Mouse (Mus musculus): ENCODE measurements around the gene Nusap1.
"Not testable (repeated sequence)": the region's sequence is repeated elsewhere in the genome, so short reads cannot be mapped to it uniquely, and the experiment has no call there.

Nusap1 gene

DNA sequence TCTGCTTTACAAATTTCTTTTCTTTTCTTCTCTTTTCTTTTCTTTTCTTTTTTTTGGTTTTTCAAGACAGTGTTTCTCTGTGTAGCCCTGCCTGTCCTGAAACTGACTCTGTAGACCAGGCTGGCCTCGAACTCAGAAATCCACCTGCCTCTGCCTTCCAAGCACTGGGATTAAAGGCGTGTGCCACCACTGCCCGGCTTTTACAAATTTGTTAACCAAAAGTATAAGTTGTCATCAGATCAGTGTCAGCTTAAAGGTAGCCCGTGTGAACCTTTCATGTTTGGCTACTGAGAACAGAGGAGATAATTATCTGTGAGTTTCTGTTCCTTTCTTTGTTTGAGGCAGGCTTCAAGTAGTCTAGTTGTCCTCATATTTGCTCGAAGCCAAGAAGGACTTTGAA is 26.2 kb downstream of the Nusap1 start:
- in situ Hi-C loops (cut with MboI, MseI) = no loop called here

DNA sequence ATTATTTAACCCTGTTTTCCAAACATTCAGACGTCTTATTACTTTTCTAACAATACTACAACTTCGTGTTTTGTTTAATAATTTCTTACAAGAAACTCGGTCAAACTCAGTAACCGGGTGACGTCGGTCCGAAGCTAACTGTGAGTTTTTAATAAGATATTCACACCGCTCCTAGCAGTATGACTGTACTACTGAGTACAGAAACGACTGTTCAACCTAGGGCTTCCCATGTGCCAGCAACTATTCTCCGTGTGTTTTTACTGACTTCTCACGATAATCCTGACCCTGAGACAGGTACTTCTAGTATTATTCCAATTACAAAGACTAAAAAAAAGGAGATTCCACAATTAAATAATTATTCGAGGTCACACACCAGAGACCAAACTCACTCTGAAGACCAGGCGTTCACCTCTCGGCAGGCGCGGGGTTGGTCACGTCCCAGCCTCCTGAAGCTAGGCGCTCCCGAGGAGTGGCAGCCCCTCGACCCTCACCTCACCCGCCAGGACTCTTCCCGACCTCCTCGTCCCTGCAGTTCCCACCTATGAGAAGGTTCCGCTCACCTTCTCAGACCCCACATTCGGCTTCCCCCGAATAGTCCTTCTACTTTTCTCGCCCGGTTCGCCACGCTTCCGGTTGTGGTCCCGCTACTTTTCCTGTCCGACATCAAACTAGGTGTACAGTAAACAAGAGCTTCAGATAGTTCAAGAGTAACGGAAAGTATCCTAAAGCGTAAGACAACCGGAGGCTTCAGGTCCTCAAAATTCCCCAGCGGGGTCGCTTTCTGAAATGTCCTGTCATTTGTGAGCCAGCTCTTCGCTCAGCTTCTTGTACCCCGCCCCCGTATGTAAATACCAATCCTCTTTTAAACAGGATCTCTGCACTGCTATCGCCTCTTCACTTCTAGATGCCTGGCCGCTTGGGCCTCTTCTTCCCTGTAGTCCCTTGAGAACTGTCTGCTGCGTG is 44.4 kb downstream of the Nusap1 start, which contains the start of gene Ndufaf1:
Gene Ndufaf1 (minus strand): TSS at position 608 of the 963 bp plus-strand sequence.
- in situ Hi-C loops (cut with MboI, MseI) = no loop called here

DNA sequence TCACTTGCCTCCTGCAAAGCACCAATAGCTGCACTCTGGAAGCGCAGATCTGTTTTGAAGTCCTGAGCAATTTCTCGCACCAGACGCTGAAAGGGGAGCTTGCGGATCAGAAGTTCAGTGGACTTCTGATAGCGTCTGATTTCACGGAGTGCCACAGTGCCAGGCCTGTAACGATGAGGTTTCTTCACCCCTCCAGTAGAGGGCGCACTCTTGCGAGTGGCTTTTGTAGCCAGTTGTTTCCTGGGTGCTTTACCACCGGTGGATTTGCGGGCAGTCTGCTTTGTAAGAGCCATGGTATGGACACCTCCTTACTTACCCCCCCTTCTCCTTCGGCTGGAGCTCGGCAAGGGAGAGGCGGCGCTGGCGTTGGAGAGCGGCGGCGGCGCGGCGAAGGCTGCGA is 47.6 kb downstream of the Nusap1 start:
- in situ Hi-C loops (cut with MboI, MseI) = not testable (repeated sequence)

GRCm38 (mm10) chr2:119669010-119669409 is 50.9 kb downstream of the Nusap1 start:
- in situ Hi-C loops (cut with MboI, MseI) = no loop called here

GRCm38 (mm10) chr2:119674525-119675214 is 56.6 kb downstream of the Nusap1 start, which contains the start of gene Rtf1:
TSS of gene Rtf1 (plus strand) at chr2:119675068.
- in situ Hi-C loops (cut with MboI, MseI) = loop anchor here (5.0 kb wide), 1 partner anchor 108 kb away; no protein-coding TSS in a partner anchor

DNA sequence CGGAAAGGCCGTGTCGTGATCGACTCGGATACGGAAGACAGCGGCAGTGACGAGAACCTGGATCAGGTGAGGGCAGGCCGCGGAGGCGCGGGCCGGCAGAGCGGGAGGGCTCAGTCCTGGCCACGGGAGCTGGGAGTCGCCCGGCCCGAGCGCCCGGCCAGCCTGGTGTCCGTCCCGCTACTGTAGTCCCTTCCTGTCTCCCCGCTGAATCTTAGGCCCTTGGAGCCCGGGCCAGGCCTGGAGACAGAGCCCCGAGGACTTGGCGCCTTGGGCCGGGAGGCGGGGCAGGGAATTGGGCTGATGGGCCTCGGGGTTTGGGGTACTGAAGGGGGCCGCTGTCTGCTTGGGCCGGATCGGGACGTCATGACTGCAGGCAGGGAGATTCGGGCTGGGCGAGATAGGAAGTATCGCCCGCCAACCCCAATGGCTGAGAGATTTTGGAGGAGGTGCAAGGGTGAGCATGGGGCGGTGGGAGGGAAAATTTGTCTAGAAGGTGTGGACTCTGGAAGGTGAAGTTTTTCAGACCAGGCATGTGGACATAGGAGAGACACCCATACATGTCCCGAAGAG is 57.2 kb downstream of the Nusap1 start:
- in situ Hi-C loops (cut with MboI, MseI) = loop anchor here (5.0 kb wide), 1 partner anchor 107 kb away; no protein-coding TSS in a partner anchor

GRCm38 (mm10) chr2:119675831-119676230 is 57.7 kb downstream of the Nusap1 start:
- in situ Hi-C loops (cut with MboI, MseI) = loop anchor here (5.0 kb wide), 1 partner anchor 106 kb away; no protein-coding TSS in a partner anchor

- in situ Hi-C loops (cut with MboI, MseI) = no loop called here
Measured at GRCm38 (mm10) chr2:119683706-119684105, 65.6 kb downstream of the Nusap1 start.

GRCm38 (mm10) chr2:119692003-119692701 is 74.1 kb downstream of the Nusap1 start:
- in situ Hi-C loops (cut with MboI, MseI) = no loop called here

GRCm38 (mm10) chr2:119694826-119695225 is 76.7 kb downstream of the Nusap1 start:
- in situ Hi-C loops (cut with MboI, MseI) = no loop called here

GRCm38 (mm10) chr2:119696111-119696510 is 78.0 kb downstream of the Nusap1 start:
- in situ Hi-C loops (cut with MboI, MseI) = no loop called here

- in situ Hi-C loops (cut with MboI, MseI) = no loop called here
Measured at GRCm38 (mm10) chr2:119698472-119698871, 80.4 kb downstream of the Nusap1 start.

DNA sequence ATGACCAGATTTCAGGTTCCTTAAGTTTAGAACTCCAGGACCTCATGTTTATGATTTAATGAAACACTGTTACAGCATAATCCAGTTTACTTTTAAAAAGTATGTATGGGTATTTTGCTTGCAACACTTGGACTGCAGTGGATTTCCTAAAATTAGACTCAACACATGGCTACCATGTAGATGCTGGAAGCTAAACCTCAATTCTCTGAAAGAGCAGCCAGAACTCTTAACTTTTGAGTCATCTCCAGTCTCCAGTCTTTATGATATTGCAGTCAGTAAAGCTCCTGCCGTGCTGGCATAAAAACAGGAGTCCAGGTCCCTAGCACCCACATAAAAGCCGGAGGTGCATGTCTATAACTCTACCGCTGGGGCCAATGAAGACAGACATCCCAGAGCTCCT is 81.9 kb downstream of the Nusap1 start:
- in situ Hi-C loops (cut with MboI, MseI) = no loop called here
